Mouse (Mus musculus) Patski (cell line): ENCODE data around the gene Inha. TPM values are rescaled to one million over a fixed set of nuclear protein-coding genes. Genes with fewer than 3 reads are reported as not detected.

Experiments
- ATAC-seq: fragments of 100-300 bp; one replicate; pipeline ENCODE4 v1.8.0; 2021
- CTCF ChIA-PET: fragments of 350-600 bp; sonication (Branson Sonifier 250); formaldehyde crosslinking; loops from one replicate; lab custom pipeline; 2022; ENCODE audit warnings: inconsistent platforms; lab: Charles Lee
- POLR2A ChIA-PET: fragments of 350-600 bp; sonication (Branson Sonifier 250); formaldehyde crosslinking; loops from one replicate; lab custom pipeline; 2022; ENCODE audit warnings: antibody characterized with exemption, inconsistent platforms; lab: Charles Lee
- DNase-seq: peaks from one replicate; pipeline ENCODE4 v3.0.0-alpha.2; 2011; ENCODE audit warnings: low read depth, low spot score
- H3K27me3 ChIP-seq: fragments of 371-371 bp; one replicate; pipeline ENCODE4 v1.5.1; 2021
- CTCF ChIP-seq: fragments of 100-300 bp; IDR thresholded peaks from one replicate; pipeline ENCODE4 v1.5.1; 2021
- in situ Hi-C: fragments of 300-500 bp; cut with MboI; formaldehyde crosslinking; loops from 3 replicates; pipeline ENCODE4 v1.11.1; 2018; ENCODE audit warnings: low pct_unique_long_range_greater_than_20kb, mixed read lengths
- polyA plus RNA-seq: library from polyadenylated mRNA; unstranded; gene quantifications from one replicate; pipeline ENCODE4 v1.2.3, GENCODE M21; 2021

Gene Inha
- polyA plus RNA-seq, 1 experiment from 2014 or later: 5.7 TPM

DNA sequence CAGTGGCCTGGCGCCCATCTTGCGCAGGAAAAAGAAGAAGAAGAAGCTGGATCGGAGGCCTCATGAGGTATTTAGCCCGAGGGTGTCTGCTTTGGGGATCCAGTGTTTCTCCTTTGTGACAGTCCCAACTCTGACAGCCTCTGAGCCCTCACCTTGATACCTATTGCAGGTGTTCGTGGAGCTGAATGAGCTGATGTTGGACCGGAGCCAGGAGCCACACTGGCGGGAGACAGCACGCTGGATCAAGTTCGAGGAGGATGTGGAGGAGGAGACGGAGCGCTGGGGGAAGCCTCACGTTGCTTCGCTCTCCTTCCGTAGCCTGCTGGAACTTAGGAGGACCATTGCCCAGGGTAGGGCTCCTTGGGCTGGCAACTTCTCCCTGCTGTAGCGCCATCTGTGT, 43.7 kb downstream of the Inha start:
- TF ChIP-seq CTCF: no peak
- DNase-seq: no peak
- ATAC-seq: no peak
- ChIA-PET POLR2A (no interaction called here), CTCF (interaction anchor here (1.2 kb wide), 1 partner anchor 9 kb away, joined by 4 read pairs; no protein-coding TSS in a partner anchor)
- H3K27me3 ChIP-seq: no peaks in the 10 kb centered on the region
- in situ Hi-C loops: loop anchor here (10.0 kb wide), 1 partner anchor 206 kb away; no protein-coding TSS in a partner anchor

DNA sequence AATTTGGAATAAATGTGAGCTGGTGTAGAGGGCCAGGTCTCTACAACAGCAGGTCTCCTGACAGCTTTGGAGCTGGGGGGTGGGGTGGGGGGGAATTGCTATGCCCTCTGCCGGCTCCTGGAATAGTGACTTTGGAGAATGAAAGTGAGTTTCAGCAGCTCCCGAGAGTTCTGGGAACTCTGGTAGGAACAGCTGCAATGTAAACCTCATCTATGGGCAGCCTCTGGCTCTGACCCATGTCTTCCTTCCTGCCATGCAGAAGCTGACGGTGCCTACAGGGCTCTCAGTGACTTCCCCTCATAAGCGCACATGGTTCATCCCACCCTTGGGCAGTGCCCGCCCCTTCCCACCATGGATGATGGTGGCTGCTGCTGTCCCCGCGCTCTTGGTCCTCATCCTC, 48.8 kb downstream of the Inha start:
- in situ Hi-C loops: loop anchor here (5.0 to 10.0 kb wide), 2 partner anchors 78 to 211 kb away; partner anchors contain the start of genes Chpf and Tmem198
- H3K27me3 ChIP-seq: no peaks in the 10 kb centered on the region
- ATAC-seq (no peak), DNase-seq (no peak)
- ChIA-PET POLR2A (no interaction called here), CTCF (no interaction called here)
- TF ChIP-seq CTCF: no peak

DNA sequence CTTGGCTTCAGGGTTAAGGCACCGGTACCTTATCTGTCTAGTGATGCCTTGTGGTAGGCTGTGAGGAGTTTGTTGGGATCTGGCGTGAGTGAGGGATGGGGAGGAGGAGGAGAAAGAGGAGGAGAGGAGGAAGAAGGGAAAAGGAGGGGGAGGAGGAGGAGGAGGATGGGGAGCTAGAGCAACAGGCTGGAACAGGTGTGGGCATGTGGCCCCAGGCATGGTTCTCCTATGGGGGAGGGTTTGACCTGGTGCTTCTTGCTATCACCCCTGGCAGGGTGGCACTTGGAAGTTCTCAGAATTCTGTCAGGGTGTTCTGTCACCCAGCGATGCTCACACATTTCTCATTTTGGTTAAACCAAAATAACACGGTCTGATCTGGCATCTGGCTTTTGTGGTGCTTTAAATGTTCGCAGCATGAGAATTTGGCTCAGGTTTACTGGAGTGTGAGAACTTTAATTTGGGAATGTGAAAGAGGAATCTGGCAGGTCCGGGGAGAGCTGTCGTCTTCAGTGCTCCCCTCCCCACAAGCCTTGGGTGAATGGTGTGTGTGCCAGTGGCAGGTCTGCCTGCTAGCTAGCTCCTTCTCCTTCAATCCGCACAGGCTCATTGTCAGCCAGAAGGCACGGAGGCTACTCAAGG, 49.4 kb downstream of the Inha start:
- ATAC-seq (no peak), DNase-seq (no peak)
- TF ChIP-seq CTCF: no peak
- ChIA-PET POLR2A (no interaction called here), CTCF (no interaction called here)
- H3K27me3 ChIP-seq: no peaks in the 10 kb centered on the region
- in situ Hi-C loops: loop anchor here (5.0 to 10.0 kb wide), 2 partner anchors 79 to 211 kb away; partner anchors contain the start of genes Chpf and Tmem198

DNA sequence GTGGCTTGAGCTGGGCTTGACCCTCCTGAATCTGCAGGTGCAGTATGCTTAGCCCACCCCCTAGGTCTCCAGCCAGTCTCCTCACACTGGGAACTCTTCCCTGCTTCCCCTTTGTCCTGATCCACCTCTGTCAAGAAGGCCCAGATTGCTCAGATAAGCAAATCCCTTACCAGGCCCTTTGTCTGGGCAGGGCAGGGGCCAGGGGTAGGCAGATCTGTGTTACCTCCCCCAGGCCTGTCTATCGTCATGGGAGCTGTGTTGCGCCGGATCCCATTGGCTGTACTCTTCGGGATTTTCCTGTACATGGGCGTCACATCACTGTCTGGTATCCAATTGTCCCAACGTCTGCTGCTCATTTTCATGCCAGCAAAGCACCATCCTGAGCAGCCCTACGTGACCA, 50.2 kb downstream of the Inha start:
- ChIA-PET POLR2A (no interaction called here), CTCF (interaction anchor here (4.2 kb wide), 1 partner anchor 79 kb away, joined by 32 read pairs; the partner anchor contains the start of genes Chpf and Tmem198)
- no peaks in the 10 kb centered on the region for H3K27me3 ChIP-seq
- DNase-seq (no peak), ATAC-seq (no peak)
- in situ Hi-C loops: loop anchor here (5.0 to 10.0 kb wide), 2 partner anchors 80 to 212 kb away; partner anchors contain the start of genes Chpf and Tmem198
- no peak for TF ChIP-seq CTCF

DNA sequence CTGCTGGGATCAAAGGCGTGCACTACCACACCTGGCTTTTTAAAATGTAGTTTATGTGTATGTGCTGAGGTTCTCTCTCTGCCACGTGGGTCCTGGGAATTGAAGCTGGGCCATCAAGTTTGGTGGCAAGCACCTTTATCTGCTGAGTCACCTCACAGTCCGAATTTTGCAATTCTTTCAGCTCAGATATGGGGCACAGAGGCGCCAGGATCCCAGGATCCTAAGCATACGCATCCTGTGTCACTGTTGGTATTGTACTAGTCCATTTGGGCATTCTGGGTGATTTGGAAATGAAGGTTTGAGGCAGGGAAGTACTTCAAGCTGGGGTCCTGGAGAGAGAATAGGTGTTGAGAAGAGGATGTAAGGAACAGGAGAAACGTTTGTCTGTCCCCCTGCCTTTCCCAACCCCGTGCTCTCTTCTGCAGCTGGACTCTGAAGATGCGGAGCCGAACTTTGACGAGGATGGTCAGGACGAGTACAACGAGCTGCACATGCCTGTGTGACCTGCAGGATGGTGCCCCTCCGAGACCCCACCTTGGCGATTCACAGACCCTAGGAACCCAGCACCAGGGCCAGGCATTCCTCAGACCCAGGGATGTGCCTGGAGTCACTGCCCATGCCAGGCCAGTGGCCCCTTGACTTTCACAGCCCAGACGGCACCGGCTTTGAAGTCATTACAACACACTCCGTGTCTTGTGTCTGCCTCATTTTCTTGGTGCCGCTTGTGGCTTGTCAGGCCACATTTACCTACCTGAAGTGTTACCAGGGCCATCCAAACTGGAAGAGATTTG, 51.7 kb downstream of the Inha start:
- in situ Hi-C loops: loop anchor here (5.0 to 10.0 kb wide), 2 partner anchors 81 to 214 kb away; partner anchors contain the start of genes Chpf and Tmem198
- ChIA-PET CTCF (interaction anchor here (0.9 to 4.2 kb wide), 17 partner anchors 7 to 124 kb away, joined by 3 to 32 read pairs (median 4); partner anchors contain the start of genes Chpf, Obsl1 and Tmem198), POLR2A (interaction anchor here (1.2 to 1.4 kb wide), 2 partner anchors 19 to 80 kb away, joined by 3 to 4 read pairs; no protein-coding TSS in a partner anchor)
- no peaks in the 10 kb centered on the region for H3K27me3 ChIP-seq
- no peak for TF ChIP-seq CTCF
- ATAC-seq: no peak
- no peak for DNase-seq

DNA sequence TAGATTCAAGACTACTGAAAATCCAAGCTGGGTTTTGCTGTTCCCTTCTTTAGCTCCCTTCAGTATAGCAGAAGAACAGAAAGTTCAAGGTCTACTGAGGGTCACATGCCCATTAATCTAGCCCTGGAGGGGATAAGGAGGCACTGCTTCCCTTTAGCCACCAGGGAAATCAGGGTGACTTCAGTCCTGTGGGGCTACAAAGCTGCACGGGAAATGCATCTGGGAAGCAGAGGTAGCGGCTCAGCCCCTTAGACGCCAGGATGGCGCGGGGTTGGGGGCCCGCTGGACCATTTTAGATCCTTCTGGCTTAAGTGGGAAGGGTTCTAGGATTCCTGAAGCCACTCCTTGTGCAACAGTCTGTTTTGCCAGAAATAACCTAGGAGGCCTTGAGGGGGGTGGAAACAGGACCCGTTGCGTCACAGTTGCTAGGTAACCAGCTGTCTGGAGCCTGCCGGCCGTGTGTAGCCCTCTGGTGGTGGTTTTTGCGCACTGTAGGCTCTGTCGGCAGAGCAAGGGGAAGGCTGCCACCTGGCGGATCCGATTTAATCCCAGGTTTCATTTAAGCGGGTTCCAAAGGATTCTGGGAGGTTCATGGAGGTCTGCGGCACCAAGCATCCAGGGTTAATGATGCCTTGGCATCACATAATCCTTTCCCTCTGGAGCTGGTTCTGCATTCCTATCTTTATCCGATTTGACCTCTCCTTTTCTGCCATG, 52.5 kb downstream of the Inha start:
- no peaks in the 10 kb centered on the region for H3K27me3 ChIP-seq
- in situ Hi-C loops: loop anchor here (5.0 to 10.0 kb wide), 2 partner anchors 82 to 215 kb away; partner anchors contain the start of genes Chpf and Tmem198
- peak; percentile 90 for ATAC-seq
- DNase-seq: peak; percentile 77
- no peak for TF ChIP-seq CTCF
- ChIA-PET CTCF (interaction anchor here (0.9 to 4.2 kb wide), 17 partner anchors 8 to 125 kb away, joined by 3 to 32 read pairs (median 4); partner anchors contain the start of genes Chpf, Obsl1 and Tmem198), POLR2A (interaction anchor here (0.7 to 1.2 kb wide), 7 partner anchors 12 to 84 kb away, joined by 3 to 5 read pairs (median 4); partner anchors contain the start of gene Slc4a3)

Other genes starting within 250 kb of the Inha start
- 0.33 TPM for gene Ptprn, start 242.6 kb upstream of the Inha start, polyA plus RNA-seq
- gene Resp18, start 228.7 kb upstream of the Inha start, polyA plus RNA-seq: not detected
- 151 TPM for gene Dnpep, start 189.1 kb upstream of the Inha start, polyA plus RNA-seq
- gene Des, start 146.7 kb upstream of the Inha start, polyA plus RNA-seq: 0.23 TPM
- gene Speg, start 131.8 kb upstream of the Inha start, polyA plus RNA-seq: 73.0 TPM
- gene Gmppa, start 71.1 kb upstream of the Inha start, polyA plus RNA-seq: 76.8 TPM
- 0.04 TPM for gene Asic4, start 56.6 kb upstream of the Inha start, polyA plus RNA-seq
- gene Chpf, start 27.8 kb upstream of the Inha start, polyA plus RNA-seq: 65.0 TPM
- gene Tmem198, start 27.5 kb upstream of the Inha start, polyA plus RNA-seq: 1.7 TPM
- gene Obsl1, start 625 bp upstream of the Inha start, polyA plus RNA-seq: 33.3 TPM
- gene Stk11ip, start 14.5 kb downstream of the Inha start, polyA plus RNA-seq: 22.7 TPM
- gene Slc4a3, start 39.2 kb downstream of the Inha start, polyA plus RNA-seq: 60.2 TPM